Mouse (Mus musculus): ENCODE measurements around the gene Gm49387. TPM values are rescaled to one million over a fixed set of nuclear protein-coding genes. Genes with fewer than 3 reads are reported as not detected.

The Gm49387 gene
- polyA plus RNA-seq, 1 experiment from 2014 or later = 5.8 TPM

DNA sequence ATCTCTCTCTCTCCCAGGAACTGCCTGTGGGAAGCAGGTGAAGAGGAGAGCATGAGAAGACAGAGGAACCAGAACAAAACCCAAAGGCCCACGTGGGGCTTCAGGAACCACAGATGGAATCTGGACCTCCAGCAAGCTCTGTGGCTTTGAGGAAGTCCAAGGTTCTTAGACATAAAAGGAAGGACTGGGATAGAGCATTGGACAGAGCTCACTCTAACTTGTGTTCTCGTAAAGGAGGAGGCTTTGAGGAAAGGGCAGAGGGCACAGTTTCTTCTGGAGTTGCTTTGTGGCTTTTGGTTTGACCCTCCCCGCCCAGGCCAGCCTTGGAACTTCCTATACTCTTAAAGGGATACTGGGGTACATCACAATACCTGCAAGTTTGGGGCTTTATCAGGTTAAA, 108.0 kb downstream of the Gm49387 start:
- DNase-seq (ENCODE audit: low read depth, low spot score) (no peak), ATAC-seq (no peak)
- TF ChIP-seq CTCF (IDR thresholded peaks at IDR 0.05) = no peak
- ChIA-PET CTCF (interaction anchor here (1.2 kb wide), 1 partner anchor 16 kb away, joined by 3 read pairs; no protein-coding TSS in a partner anchor), POLR2A (no interaction called here)
- H3K27me3 ChIP-seq = no peaks in the 10 kb centered on the region
- in situ Hi-C loops (cut with MboI; ENCODE audit: low pct_unique_long_range_greater_than_20kb) = no loop called here

DNA sequence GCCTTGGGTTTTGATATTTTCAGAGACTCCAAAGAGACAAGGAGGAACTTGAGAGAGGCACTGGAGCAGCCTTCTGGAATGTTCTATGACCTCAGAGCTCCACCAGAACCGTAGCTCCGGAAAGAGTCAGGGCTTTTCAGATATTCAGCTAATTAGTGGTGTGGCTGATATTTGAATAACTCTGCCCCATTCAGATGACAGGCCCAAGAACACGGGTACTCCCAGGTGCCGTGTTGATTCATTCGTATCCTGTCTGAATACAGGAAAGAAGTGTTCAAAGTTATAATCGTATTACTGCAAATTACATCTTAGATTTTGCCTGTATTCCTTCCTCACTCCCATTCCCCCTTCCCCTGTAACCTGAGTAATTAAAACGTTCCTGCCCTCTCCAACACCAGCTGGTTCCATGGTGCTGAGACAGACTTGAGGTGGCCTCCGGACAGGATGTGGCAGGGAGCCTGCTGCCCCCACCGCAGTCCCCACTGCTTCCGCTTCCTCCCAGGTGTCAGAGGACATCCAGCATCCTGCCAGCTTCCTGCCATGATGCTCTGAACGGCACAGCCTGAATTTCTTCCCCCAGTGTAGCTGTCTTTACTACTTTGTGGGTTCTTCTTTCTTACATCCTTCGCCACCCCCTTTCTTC, 109.1 kb downstream of the Gm49387 start:
- CTCF ChIA-PET = no interaction called here
- in situ Hi-C loops (cut with MboI; ENCODE audit: low pct_unique_long_range_greater_than_20kb) = no loop called here
- POLR2A ChIA-PET = no interaction called here
- H3K27me3 ChIP-seq = no peaks in the 10 kb centered on the region
- TF ChIP-seq CTCF (IDR thresholded peaks at IDR 0.05) = no peak
- ATAC-seq (no peak), DNase-seq (ENCODE audit: low read depth, low spot score) (no peak)

DNA sequence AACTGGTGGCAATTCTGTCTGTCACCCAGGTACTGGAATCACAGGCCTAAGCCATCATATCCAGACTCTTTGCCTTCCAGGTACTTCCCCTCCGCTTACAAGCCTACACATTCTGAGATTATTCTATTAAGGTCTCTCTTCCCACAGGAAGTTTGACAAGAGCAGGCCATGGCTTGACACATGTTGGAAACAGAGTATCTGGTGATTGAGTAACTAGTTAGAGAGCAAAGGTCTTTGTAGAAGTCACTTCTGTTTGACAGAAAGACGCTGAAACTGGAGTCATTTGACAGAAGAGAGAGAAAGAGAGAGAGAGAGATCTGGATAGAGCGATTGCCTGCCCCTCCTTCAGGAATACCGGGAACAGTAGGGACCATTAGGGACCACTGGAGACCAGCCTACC, 109.8 kb downstream of the Gm49387 start:
- no peaks in the 10 kb centered on the region for H3K27me3 ChIP-seq
- DNase-seq (ENCODE audit: low read depth, low spot score) = no peak
- no peak for TF ChIP-seq CTCF (IDR thresholded peaks at IDR 0.05)
- in situ Hi-C loops (cut with MboI; ENCODE audit: low pct_unique_long_range_greater_than_20kb) = no loop called here
- POLR2A ChIA-PET = no interaction called here
- no peak for ATAC-seq
- CTCF ChIA-PET = no interaction called here

DNA sequence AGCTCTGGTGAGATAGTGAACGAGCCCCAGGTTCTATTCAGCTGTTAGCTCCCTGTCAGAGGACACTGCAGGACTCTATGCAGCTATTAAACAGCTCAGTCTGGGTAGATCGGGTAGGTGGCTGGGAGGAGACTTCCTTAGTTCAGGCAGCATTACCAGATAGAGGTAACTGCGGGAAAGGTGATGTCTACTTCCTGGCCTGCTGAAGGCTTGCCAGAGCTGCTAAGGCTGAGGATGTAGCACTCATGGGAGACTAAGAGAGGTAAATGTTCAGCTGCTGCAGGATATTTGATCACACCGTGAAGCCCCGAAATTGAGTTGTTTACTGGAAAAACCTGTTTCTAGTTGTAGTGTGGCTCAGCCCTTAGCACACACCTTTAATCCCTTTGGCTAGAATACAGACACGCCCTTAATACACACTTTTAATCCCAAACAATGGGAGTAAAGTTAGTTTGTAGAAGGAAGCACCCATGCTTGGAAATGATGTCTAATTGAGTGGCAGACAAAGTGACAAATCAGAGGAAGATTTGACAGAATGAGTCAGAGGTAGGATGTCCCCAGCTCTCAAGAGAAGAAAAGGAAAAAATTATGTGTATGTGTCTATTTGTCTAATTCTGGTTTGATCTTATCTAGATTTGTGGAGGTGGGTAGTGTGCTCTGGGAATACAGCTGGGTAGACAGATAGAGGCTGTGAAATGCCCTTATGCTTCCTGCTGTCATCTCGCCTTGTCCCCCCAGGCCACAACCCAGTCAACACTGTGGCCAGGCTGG, 115.5 kb downstream of the Gm49387 start:
- in situ Hi-C loops (cut with MboI; ENCODE audit: low pct_unique_long_range_greater_than_20kb) = no loop called here
- no peaks in the 10 kb centered on the region for H3K27me3 ChIP-seq
- ATAC-seq = no peak
- ChIA-PET CTCF (interaction anchor here (0.8 kb wide), 1 partner anchor 180 kb away, joined by 3 read pairs; no protein-coding TSS in a partner anchor), POLR2A (no interaction called here)
- DNase-seq (ENCODE audit: low read depth, low spot score) = no peak
- no peak for TF ChIP-seq CTCF (IDR thresholded peaks at IDR 0.05)

DNA sequence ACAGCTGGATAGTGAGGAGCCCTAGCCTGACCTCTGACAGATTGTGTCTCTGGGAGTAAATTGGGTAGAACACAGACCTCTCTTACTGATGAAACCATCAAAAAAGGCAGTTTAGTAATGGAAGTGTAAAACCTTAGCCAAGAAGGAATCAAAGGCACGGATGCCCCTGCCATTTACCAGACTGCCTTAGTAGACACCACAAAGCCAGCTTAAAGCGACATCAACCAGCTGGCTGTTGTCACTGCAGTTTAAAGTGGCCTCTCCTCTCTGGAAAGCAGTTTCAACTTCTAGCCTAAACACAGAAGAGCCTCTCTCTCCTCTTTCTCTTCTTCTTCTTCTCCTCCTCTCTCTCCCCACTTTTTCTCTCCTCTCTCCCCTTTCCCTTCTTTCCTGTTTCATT, 119.4 kb downstream of the Gm49387 start:
- TF ChIP-seq CTCF (IDR thresholded peaks at IDR 0.05) = no peak
- in situ Hi-C loops (cut with MboI; ENCODE audit: low pct_unique_long_range_greater_than_20kb) = no loop called here
- ATAC-seq (no peak), DNase-seq (ENCODE audit: low read depth, low spot score) (no peak)
- POLR2A ChIA-PET = no interaction called here
- no peaks in the 10 kb centered on the region for H3K27me3 ChIP-seq
- CTCF ChIA-PET = interaction anchor here (1.1 to 3.8 kb wide), 2 partner anchors 83 to 157 kb away, joined by 3 to 17 read pairs; no protein-coding TSS in a partner anchor

DNA sequence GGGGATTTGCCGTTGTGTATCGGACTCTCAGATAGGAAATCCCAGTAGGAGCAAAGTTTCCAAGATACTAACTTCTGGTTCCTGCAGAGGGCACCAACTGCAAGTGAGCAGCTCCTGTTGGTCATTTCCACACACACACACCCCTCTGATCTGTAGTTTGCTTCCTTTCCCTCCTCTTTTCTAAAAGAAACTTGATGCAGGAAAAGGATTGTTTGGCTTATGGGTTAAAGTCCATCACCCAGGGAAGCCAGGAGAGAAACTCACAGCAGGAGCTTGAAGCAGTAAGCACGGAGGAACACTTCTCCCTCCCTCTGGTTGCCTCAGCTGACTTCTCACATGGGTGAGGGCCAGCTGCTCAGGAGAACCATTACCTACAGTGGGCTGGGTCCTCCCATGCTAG, 121.5 kb downstream of the Gm49387 start:
- ATAC-seq (no peak), DNase-seq (ENCODE audit: low read depth, low spot score) (no peak)
- CTCF ChIA-PET = interaction anchor here (0.7 to 3.8 kb wide), 3 partner anchors 9 to 151 kb away, joined by 3 to 17 read pairs (median 3); no protein-coding TSS in a partner anchor
- POLR2A ChIA-PET = interaction anchor here (0.6 kb wide), 1 partner anchor 50 kb away, joined by 4 read pairs; no protein-coding TSS in a partner anchor
- peak; percentile 73 for TF ChIP-seq CTCF (IDR thresholded peaks at IDR 0.05)
- in situ Hi-C loops (cut with MboI; ENCODE audit: low pct_unique_long_range_greater_than_20kb) = loop anchor here (5.0 kb wide), 1 partner anchor 88 kb away; no protein-coding TSS in a partner anchor
- no peaks in the 10 kb centered on the region for H3K27me3 ChIP-seq

DNA sequence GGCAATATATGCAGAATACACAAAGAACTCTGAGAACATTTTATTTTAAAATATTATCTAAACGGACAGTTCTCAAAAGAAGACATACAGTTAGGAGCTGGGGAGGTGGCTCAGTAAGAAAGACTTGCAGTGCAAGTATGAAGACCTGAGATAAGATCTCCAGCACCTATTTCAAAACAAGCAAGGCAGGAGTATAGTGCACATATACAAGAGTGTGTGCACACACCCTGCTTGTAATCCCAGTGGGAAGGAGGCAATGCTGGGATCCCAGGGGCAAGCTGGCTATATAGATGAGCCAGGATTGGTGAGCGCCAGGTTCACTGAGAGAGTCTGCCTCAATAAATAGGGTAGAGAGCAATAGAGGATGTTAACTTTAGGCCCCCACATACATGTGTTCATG, 124.8 kb downstream of the Gm49387 start:
- in situ Hi-C loops (cut with MboI; ENCODE audit: low pct_unique_long_range_greater_than_20kb) = loop anchor here (5.0 kb wide), 1 partner anchor 91 kb away; no protein-coding TSS in a partner anchor
- H3K27me3 ChIP-seq = no peaks in the 10 kb centered on the region
- DNase-seq (ENCODE audit: low read depth, low spot score) = no peak
- ChIA-PET POLR2A (no interaction called here), CTCF (no interaction called here)
- ATAC-seq = no peak
- no peak for TF ChIP-seq CTCF (IDR thresholded peaks at IDR 0.05)

DNA sequence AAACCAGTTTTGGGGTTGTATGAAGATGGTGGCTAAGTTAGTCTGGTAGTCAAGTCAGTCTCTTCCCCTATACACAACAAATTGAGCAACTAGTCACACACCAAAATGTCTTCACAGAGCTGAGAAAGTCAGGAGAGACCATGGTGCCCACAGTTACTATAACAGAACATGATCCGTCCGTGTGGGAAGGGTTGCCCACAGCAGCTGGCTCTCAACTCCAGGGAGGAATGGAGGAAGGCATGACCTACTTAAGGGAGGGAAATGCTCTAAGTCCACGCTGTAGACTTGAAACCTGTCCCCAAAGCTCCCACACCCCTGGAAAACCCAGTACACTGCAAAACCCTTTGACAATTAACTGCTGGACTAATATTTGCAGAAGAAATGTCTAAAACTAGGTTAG, 130.4 kb downstream of the Gm49387 start:
- ChIA-PET POLR2A (no interaction called here), CTCF (no interaction called here)
- no peak for ATAC-seq
- in situ Hi-C loops (cut with MboI; ENCODE audit: low pct_unique_long_range_greater_than_20kb) = no loop called here
- no peaks in the 10 kb centered on the region for H3K27me3 ChIP-seq
- no peak for TF ChIP-seq CTCF (IDR thresholded peaks at IDR 0.05)
- no peak for DNase-seq (ENCODE audit: low read depth, low spot score)

DNA sequence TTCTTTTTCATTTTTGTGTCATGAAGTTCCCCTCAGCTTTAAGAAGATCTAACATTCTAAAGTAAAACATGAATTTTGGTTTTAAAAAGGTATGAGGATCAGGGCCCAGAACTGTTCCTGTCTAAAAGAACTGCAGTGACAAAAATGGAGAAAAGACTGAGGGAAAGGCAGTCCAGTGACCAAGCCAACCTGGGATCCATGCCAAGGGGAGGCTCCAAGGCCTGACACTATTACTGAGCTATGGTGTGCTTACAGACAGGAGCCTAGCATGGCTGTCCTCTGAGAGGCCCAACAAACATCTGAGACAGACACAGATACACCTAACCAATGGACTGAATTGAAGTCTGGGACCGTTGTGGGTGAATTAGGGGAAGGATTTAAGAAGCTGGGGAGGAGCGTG, 130.8 kb downstream of the Gm49387 start:
- in situ Hi-C loops (cut with MboI; ENCODE audit: low pct_unique_long_range_greater_than_20kb) = loop anchor here (10.0 kb wide), 1 partner anchor 275 kb away; no protein-coding TSS in a partner anchor
- no peaks in the 10 kb centered on the region for H3K27me3 ChIP-seq
- ChIA-PET POLR2A (no interaction called here), CTCF (no interaction called here)
- no peak for DNase-seq (ENCODE audit: low read depth, low spot score)
- no peak for ATAC-seq
- TF ChIP-seq CTCF (IDR thresholded peaks at IDR 0.05) = no peak

DNA sequence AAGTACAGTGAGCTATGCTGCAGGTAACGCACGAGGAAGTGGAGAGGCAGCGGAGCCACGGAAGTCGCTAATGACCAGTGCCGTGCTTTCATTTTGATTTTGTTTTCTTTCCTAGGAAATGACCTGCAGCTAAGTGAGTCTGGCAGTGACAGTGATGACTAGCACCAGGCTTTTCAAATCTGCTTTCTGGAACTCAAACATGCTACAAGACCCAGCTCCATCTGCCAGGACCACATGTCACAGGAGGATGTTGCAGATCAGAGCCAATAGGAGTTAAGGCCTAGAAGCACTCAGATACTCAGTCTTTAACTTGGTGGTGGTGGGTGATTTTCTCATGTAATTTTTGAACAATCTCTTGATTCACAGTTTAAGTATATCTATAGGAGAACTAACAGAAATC, 134.2 kb downstream of the Gm49387 start:
- no peaks in the 10 kb centered on the region for H3K27me3 ChIP-seq
- ChIA-PET POLR2A (no interaction called here), CTCF (interaction anchor here (1.0 kb wide), 1 partner anchor 12 kb away, joined by 3 read pairs; no protein-coding TSS in a partner anchor)
- ATAC-seq (no peak), DNase-seq (ENCODE audit: low read depth, low spot score) (no peak)
- in situ Hi-C loops (cut with MboI; ENCODE audit: low pct_unique_long_range_greater_than_20kb) = loop anchor here (10.0 kb wide), 1 partner anchor 278 kb away; no protein-coding TSS in a partner anchor
- no peak for TF ChIP-seq CTCF (IDR thresholded peaks at IDR 0.05)

DNA sequence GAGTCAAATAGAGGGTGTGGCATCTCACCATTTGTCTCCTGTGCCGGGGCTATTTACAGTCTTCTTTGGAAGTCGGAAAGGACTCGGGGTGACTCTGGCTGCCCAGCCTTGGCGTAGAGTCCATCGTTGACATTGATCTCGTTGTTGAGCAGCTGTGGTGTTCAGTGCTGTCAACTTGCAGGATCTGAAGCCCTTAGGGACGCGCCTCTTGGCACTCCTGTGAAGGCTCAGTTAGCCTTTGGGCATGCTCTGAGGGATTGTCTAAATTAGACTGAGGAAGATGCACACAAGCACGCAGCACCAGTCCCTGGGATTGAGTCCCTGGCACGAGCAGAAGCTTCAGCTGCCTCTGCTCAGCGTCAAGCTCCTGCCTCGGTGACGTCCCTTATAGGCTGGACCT, 137.3 kb downstream of the Gm49387 start:
- POLR2A ChIA-PET = no interaction called here
- TF ChIP-seq CTCF (IDR thresholded peaks at IDR 0.05) = no peak
- DNase-seq (ENCODE audit: low read depth, low spot score) (no peak), ATAC-seq (no peak)
- in situ Hi-C loops (cut with MboI; ENCODE audit: low pct_unique_long_range_greater_than_20kb) = loop anchor here (10.0 kb wide), 1 partner anchor 281 kb away; no protein-coding TSS in a partner anchor
- CTCF ChIA-PET = no interaction called here
- no peaks in the 10 kb centered on the region for H3K27me3 ChIP-seq

Other genes with a start within 250 kb of the Gm49387 start
- gene Sh3bp5, start 204.8 kb downstream of the Gm49387 start, polyA plus RNA-seq (2021) = 11.3 TPM
- 45.2 TPM for gene Eaf1, start 146.5 kb downstream of the Gm49387 start, polyA plus RNA-seq (2021)
- 28.8 TPM for gene Mettl6, start 145.8 kb downstream of the Gm49387 start, polyA plus RNA-seq (2021)
- gene Colq, start 49.5 kb downstream of the Gm49387 start, polyA plus RNA-seq (2021) = not detected
- 42.7 TPM for gene Btd, start 150 bp upstream of the Gm49387 start, polyA plus RNA-seq (2021)
- gene Hacl1, start 408 bp upstream of the Gm49387 start, polyA plus RNA-seq (2021) = 27.5 TPM
- 26.6 TPM for gene Ankrd28, start 189.8 kb upstream of the Gm49387 start, polyA plus RNA-seq (2021)

Data from Patski (cell line).